Mouse (Mus musculus): ENCODE data around the gene Secisbp2l. TPM values are rescaled to one million over a fixed set of nuclear protein-coding genes. Genes with fewer than 3 reads are reported as not detected.

Gene Secisbp2l
- polyA plus RNA-seq, 1 experiment = 43.8 TPM

DNA sequence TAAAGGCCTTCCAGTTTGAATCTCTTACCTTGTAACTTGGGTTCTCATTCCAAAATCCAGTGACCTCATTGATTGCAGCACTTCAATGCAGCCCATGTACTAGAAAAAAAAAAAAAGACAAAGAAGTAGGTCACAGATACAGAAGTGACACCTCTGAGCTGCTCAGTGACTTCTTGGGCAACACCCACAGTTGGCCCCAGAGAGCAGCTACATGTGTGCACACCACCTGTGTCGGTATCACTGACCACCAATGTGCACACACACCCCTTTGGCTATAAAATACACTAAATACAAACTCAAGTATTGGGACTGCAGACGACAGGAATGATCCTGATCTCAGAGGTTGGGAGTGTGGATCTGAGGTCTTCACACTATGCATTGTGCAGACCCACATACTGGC is 87.9 kb downstream of the Secisbp2l start:
- Histone ChIP-seq H3K4me1 (ENCODE audit: control insufficient read depth, insufficient read depth, low read length) (no peaks in the 10 kb centered on the region), H3K27ac (ENCODE audit: insufficient read depth, low read length) (no peak overlapping the region), H3K4me3 (ENCODE audit: insufficient read depth, low read length) (no peak overlapping the region)
- no peak for TF ChIP-seq POLR2A (IDR thresholded peaks at IDR 0.05; ENCODE audit: low read depth, low read length)
- no peak for TF ChIP-seq CTCF (IDR thresholded peaks at IDR 0.05; ENCODE audit: borderline replicate concordance, insufficient read depth, low read length)

DNA sequence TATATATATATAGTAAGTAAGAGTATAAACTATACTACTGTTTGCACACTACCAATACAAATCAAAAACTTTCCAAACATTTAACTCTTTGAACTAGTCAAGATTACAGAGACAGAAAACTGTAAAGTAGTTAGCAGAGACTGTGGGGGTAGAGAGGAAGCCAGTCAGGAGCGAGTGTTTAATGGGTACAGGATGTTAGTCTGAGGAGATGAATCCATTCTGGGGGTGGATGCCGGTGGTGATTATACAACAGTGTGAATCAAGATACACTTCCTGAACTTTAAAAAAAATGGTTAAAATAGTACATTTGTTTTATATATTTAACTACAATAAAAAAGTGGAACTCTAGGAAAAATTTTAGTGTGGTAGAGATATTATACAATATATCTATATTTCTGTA is 90.7 kb downstream of the Secisbp2l start:
- no peaks in the 10 kb centered on the region for H3K4me1 ChIP-seq (ENCODE audit: control insufficient read depth, insufficient read depth, low read length)
- no peak overlapping the region for H3K4me3 ChIP-seq (ENCODE audit: insufficient read depth, low read length)
- no peak overlapping the region for H3K27ac ChIP-seq (ENCODE audit: insufficient read depth, low read length)
- TF ChIP-seq POLR2A (IDR thresholded peaks at IDR 0.05; ENCODE audit: low read depth, low read length) (no peak), CTCF (IDR thresholded peaks at IDR 0.05; ENCODE audit: borderline replicate concordance, insufficient read depth, low read length) (no peak)

Other genes with a start within 250 kb of the Secisbp2l start
- gene Cep152, start 157.8 kb downstream of the Secisbp2l start, polyA plus RNA-seq (2011; ENCODE audit: insufficient read length, low read depth, missing spikeins) = 4.2 and 4.3 TPM in 2 replicates
- 115 and 131 TPM in 2 replicates for gene Eid1, start 109.8 kb downstream of the Secisbp2l start, polyA plus RNA-seq (2011; ENCODE audit: insufficient read length, low read depth, missing spikeins)
- gene Shc4, start 58.7 kb downstream of the Secisbp2l start, polyA plus RNA-seq (2011; ENCODE audit: insufficient read length, low read depth, missing spikeins) = 2.9 and 3.7 TPM in 2 replicates
- 49.5 and 54.1 TPM in 2 replicates for gene Galk2, start 76.2 kb upstream of the Secisbp2l start, polyA plus RNA-seq (2011; ENCODE audit: insufficient read length, low read depth, missing spikeins)
- 196 and 233 TPM in 2 replicates for gene Cops2, start 76.3 kb upstream of the Secisbp2l start, polyA plus RNA-seq (2011; ENCODE audit: insufficient read length, low read depth, missing spikeins)